Mouse (Mus musculus): ENCODE results near the gene Capza1.

The Capza1 gene

GRCm38 (mm10) chr3:104816130-104816529, 48.2 kb downstream of the Capza1 start:
- peak; percentile 82 for DNase-seq

GRCm38 (mm10) chr3:104815346-104815745, 49.0 kb downstream of the Capza1 start:
- DNase-seq: peak; percentile 65

GRCm38 (mm10) chr3:104814746-104815145, 49.6 kb downstream of the Capza1 start:
- peak; percentile 77 for DNase-seq

GRCm38 (mm10) chr3:104813227-104813626, 51.1 kb downstream of the Capza1 start:
- DNase-seq: peak; percentile 33

- DNase-seq: peak; percentile 72
These were observed 52.1 kb downstream of the Capza1 start for GRCm38 (mm10) chr3:104812254-104812653.

- DNase-seq: peak; percentile 80
These were observed 52.6 kb downstream of the Capza1 start for GRCm38 (mm10) chr3:104811752-104812151.

GRCm38 (mm10) chr3:104805539-104805938, 58.8 kb downstream of the Capza1 start:
- no peak for DNase-seq

- DNase-seq: peak; percentile 81
These were observed 60.0 kb downstream of the Capza1 start for GRCm38 (mm10) chr3:104804312-104804711.

- DNase-seq: peak; percentile 79
These were observed 62.8 kb downstream of the Capza1 start for GRCm38 (mm10) chr3:104801481-104801880.

GRCm38 (mm10) chr3:104800681-104801080, 63.6 kb downstream of the Capza1 start:
- DNase-seq: peak; percentile 91

GRCm38 (mm10) chr3:104796430-104797082, 67.7 kb downstream of the Capza1 start:
- peak; percentile 92 for DNase-seq

GRCm38 (mm10) chr3:104795661-104796340, 68.5 kb downstream of the Capza1 start:
- peak; percentile 93 for DNase-seq

GRCm38 (mm10) chr3:104794953-104795470, 69.3 kb downstream of the Capza1 start:
- peak; percentile 94 for DNase-seq

GRCm38 (mm10) chr3:104793871-104794828, 70.2 kb downstream of the Capza1 start:
- peak; percentile 100 for DNase-seq

GRCm38 (mm10) chr3:104792360-104793270, 71.7 kb downstream of the Capza1 start:
- DNase-seq: peak; percentile 92

- DNase-seq: peak; percentile 86
These were observed 72.6 kb downstream of the Capza1 start for GRCm38 (mm10) chr3:104791671-104792070.

GRCm38 (mm10) chr3:104791017-104791416, 73.3 kb downstream of the Capza1 start:
- no peak for DNase-seq

- DNase-seq: peak; percentile 96
These were observed 73.8 kb downstream of the Capza1 start for GRCm38 (mm10) chr3:104790401-104790937.

GRCm38 (mm10) chr3:104789822-104790221, 74.5 kb downstream of the Capza1 start:
- peak; percentile 96 for DNase-seq

- peak; percentile 95 for DNase-seq
These were observed 75.0 kb downstream of the Capza1 start for GRCm38 (mm10) chr3:104789312-104789605.

GRCm38 (mm10) chr3:104788561-104789311, 75.6 kb downstream of the Capza1 start:
- DNase-seq: peak; percentile 99
